Mouse (Mus musculus): ENCODE results near the gene Synpo2l.

Synpo2l gene

GRCm38 (mm10) chr14:20612820-20613219, 55.3 kb downstream of the Synpo2l start:
- in situ Hi-C loops (cut with MboI; ENCODE audit: unreplicated experiment in 2 of 2), result no loop called here

- in situ Hi-C loops (cut with MboI; ENCODE audit: unreplicated experiment in 2 of 2), result no loop called here
These were observed 58.0 kb downstream of the Synpo2l start for GRCm38 (mm10) chr14:20610146-20610545.

- in situ Hi-C loops (cut with MboI; ENCODE audit: unreplicated experiment in 2 of 2), result no loop called here
These were observed 58.6 kb downstream of the Synpo2l start for GRCm38 (mm10) chr14:20609519-20609918.
